Mouse (Mus musculus): ENCODE results near the gene 6030452D12Rik. TPM values are rescaled to one million over a fixed set of nuclear protein-coding genes. Genes with fewer than 3 reads are reported as not detected.

The 6030452D12Rik gene
- total RNA-seq, 2 experiments from 2014 or later = not detected

- intact Hi-C loops (cut with DNase I) = no loop called here
- DNase-seq (ENCODE audit: low spot score) = no peak
These were observed 15.7 kb downstream of the 6030452D12Rik start for GRCm38 (mm10) chr8:106515946-106516479.

DNA sequence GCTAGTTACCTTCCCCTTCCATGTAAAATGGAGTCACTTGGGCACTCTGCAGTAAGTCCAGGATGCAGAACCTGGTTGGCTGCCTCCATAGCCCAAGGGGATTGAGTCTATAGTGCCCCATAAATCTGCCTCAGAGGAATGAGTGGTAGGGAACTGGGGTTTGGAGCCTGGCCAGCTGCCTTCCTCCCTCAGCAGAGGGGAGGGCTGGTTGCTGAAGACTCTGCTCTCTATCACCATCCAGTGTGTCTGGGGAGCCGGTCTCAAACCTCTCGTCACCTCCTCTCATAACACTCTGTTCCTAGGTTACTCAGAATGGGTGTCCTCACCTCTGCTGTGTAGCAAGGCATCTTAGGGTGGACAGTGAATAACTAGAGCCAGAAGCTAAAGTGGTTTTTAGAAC lies 16.3 kb downstream of the 6030452D12Rik start:
- DNase-seq (ENCODE audit: low spot score) = no peak

GRCm38 (mm10) chr8:106518763-106519162 lies 18.4 kb downstream of the 6030452D12Rik start:
- intact Hi-C loops (cut with DNase I) = no loop called here

More for the DNA sequence above, 16.3 kb downstream of the 6030452D12Rik start:
- intact Hi-C loops (cut with DNase I) = no loop called here

DNA sequence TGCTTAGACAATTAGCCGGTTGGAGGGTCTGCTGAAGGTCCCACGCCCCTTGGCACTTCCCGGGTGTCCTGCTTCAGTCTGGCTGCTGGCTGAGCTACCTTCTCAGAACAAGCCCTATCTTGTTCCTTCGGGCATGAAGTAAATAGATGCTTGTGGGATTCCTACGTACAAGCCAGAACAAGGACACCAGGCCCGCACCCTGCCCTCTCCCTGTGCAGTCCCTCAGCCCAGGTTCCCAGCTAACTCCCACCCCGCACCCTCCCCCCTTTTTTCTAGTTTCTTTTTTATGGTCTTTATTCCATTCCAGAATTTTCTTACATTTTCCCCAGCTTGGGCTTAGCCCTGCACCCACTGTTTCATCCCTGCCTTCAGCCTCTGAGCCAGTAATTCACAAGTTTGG lies 20.3 kb downstream of the 6030452D12Rik start:
- no peak for DNase-seq (ENCODE audit: low spot score)
- intact Hi-C loops (cut with DNase I) = no loop called here

More at GRCm38 (mm10) chr8:106518763-106519162, 18.4 kb downstream of the 6030452D12Rik start:
- no peak for DNase-seq (ENCODE audit: low spot score)

- intact Hi-C loops (cut with DNase I) = no loop called here
- DNase-seq (ENCODE audit: low spot score) = no peak
These were observed 21.5 kb downstream of the 6030452D12Rik start for GRCm38 (mm10) chr8:106521845-106522244.

DNA sequence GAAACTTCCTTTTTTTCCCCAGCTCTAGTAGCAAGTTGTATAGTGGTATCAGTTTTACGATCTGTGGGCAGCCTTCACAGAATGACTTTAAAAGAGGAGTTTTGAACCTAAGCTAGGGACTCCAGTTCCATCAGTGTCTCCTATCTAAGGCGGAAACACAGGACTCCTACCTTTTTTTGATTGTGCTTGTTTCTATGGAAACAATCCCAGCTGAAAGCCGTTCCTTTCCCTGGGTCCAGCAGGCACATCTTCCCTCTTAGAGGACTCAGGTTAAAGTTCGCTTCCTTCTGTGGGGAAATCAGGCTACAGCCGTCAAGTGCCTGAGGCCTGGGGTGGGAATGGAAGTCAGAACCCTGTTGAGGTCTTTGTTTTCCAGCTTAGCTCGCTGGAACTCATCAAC lies 26.4 kb downstream of the 6030452D12Rik start:
- no peak for DNase-seq (ENCODE audit: low spot score)
- intact Hi-C loops (cut with DNase I) = no loop called here

GRCm38 (mm10) chr8:106527241-106528036 lies 27.1 kb downstream of the 6030452D12Rik start:
- DNase-seq (ENCODE audit: low spot score) = no peak
- intact Hi-C loops (cut with DNase I) = no loop called here

DNA sequence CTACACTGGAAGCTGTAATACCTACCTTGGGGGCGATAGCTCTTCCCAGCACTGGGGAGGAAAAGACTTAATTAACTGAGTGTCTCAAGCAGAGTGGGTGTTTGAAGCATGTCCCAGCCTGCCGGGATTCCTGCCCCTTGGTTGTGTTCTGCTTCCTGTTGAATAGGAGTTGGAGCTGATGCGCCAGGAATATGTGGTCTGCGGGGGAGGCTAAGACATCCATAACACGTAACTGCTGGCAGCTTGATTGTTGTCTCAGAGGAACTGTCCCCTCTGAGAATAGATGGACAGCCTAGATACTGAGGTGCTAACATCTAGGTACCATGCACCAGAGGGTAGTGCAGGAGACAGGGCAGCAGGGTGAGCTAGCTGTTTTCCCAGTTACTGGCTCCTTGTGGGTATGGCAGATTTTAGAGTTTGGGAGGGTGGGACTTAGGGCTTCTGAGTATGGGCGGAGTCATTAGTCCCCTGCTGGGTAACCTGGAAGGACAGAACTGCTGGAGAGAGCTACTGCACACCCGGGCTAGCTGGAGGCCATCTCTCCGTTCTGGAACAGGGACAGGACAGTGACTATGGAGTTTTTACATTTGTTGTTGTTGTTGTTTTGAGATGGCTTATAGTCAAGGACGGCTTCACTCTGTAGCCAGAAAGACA lies 28.4 kb downstream of the 6030452D12Rik start:
- intact Hi-C loops (cut with DNase I) = no loop called here
- DNase-seq (ENCODE audit: low spot score) = no peak

DNA sequence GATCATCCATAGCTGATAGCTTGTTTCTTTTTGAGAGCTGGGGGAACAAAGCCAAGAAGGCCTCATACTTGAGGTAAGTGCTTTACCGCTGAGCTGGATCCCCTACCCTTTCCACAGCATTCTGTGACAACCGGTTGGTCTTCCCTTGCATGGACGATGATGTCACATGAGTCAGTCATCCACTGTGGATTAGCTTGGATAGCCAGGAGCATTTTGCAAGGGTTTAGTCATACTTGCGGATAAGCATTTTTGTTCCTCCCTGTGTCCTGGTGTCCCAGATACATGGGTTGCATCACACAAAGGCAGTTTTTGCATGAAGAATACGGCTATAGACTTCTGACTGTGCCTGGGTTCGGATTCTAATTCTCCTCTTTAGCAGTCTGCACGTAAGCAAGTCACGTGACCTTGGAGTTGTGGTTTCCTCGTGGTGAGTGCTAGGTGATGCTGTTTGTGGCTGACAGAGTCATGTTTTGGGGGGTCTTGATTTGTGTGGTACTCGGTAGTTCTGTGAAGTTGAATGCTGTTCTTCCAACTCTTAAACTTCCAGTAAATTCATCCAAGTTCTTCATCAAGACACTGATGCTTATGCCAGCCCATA lies 29.7 kb downstream of the 6030452D12Rik start:
- intact Hi-C loops (cut with DNase I) = no loop called here
- no peak for DNase-seq (ENCODE audit: low spot score)

- no peak for DNase-seq (ENCODE audit: low spot score)
These were observed 30.2 kb downstream of the 6030452D12Rik start for GRCm38 (mm10) chr8:106530566-106530965.

DNA sequence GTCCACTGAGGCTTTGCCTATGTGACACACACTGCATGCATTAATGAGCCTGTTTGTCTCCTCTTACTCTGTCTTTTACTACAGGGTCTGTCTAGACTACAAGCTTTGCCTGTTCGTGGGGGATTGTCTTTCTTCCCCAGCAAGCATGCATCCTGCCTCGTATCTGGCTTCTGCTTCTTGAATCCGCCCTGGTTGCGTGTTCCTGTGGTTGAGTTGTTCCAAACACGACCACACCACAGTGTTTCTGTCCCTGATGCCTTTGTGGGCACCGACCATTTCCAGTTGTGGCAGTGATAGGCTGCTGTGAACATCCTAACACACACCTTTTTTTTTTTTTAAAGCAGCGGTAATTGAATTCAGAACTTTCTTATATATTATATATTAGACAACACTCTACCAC lies 33.4 kb downstream of the 6030452D12Rik start:
- DNase-seq (ENCODE audit: low spot score) = no peak
- intact Hi-C loops (cut with DNase I) = loop anchor here (1.0 kb wide), 1 partner anchor 100 kb away; no protein-coding TSS in a partner anchor

More at GRCm38 (mm10) chr8:106530566-106530965, 30.2 kb downstream of the 6030452D12Rik start:
- intact Hi-C loops (cut with DNase I) = no loop called here

DNA sequence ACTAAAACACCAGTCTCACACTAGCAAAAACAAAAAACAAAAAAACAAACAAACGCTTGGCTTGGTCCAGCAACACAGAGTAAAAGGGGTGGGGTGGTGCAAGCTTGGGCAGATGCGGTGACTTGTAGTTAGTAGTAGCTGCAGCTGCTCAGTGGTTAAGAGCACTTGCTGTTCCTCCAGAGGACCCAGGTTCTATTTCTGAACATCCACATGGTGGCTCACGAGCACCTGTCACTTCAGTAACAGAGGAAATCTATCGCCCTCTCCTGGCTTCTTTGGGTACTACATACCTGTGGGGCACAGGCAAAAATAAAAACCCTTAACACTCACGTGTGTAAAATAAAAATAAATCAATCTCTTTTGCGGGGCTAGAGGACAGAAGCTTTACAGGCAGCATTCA lies 34.1 kb downstream of the 6030452D12Rik start:
- intact Hi-C loops (cut with DNase I) = loop anchor here (1.0 kb wide), 1 partner anchor 101 kb away; no protein-coding TSS in a partner anchor
- no peak for DNase-seq (ENCODE audit: low spot score)

GRCm38 (mm10) chr8:106535448-106535847 lies 35.1 kb downstream of the 6030452D12Rik start:
- intact Hi-C loops (cut with DNase I) = no loop called here
- no peak for DNase-seq (ENCODE audit: low spot score)

- DNase-seq (ENCODE audit: low spot score) = no peak
- intact Hi-C loops (cut with DNase I) = no loop called here
These were observed 38.9 kb downstream of the 6030452D12Rik start for GRCm38 (mm10) chr8:106539193-106539592.

DNA sequence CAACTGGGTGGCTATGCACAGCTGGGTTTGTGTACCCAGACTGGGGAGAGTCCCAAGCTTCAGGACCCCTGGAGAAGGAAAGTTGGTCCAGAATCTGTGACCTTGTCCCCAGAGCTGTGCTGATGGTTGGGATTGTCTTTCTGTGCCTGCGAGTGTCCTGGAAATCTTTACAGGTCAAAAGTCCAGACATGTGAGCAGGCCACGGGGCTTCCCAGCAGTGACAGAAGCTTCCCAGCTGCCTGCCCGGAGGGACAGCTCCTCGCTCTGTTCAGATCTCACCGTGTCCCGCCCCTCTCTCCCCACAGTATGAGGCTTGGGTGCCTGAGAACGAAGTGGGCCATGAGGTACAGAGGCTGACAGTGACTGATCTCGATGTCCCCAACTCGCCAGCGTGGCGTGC lies 40.7 kb downstream of the 6030452D12Rik start:
- intact Hi-C loops (cut with DNase I) = no loop called here

DNA sequence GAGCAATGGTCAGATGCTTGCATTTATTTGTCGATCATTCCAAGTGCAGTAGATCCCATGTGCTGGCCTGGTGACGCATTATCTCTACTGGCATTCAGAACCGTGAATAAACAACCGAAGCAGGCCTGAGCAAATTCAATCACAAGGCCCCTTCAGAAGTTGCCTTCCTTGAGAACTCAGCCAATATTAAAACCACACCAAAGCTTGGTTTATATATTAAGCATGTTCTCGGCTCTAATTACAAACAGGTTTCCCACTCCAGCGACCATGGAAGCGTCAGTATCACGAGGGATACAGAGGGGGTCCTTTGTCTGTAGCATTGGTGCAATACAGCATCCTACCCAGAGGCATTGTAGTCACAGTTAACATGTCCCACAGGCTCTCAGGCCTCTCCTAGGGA lies 42.7 kb downstream of the 6030452D12Rik start:
- no peak for DNase-seq (ENCODE audit: low spot score)
- intact Hi-C loops (cut with DNase I) = no loop called here

More for the DNA sequence above, 40.7 kb downstream of the 6030452D12Rik start:
- DNase-seq (ENCODE audit: low spot score) = no peak

GRCm38 (mm10) chr8:106545149-106545548 lies 44.8 kb downstream of the 6030452D12Rik start:
- intact Hi-C loops (cut with DNase I) = loop anchor here (1.0 kb wide), 1 partner anchor 102 kb away; no protein-coding TSS in a partner anchor
- no peak for DNase-seq (ENCODE audit: low spot score)

DNA sequence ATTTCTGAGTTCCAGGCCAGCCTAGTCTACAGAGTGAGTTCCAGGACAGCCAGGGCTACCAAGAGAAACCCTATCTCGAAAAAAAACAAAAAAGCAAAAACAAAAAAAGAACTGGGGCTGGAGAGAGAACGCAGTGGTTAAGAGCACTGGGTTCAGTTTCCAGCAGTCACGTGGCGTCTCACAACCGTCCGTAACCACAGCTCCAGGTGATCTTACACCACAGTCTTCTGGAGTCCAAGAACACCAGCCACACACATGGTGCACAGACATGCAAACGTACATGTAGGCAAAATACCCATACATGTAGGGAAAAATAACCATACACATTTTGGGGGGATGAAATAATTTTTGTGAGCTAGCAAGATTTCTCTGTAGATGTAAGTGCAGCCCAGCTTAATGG lies 46.4 kb downstream of the 6030452D12Rik start:
- DNase-seq (ENCODE audit: low spot score) = no peak
- intact Hi-C loops (cut with DNase I) = no loop called here

DNA sequence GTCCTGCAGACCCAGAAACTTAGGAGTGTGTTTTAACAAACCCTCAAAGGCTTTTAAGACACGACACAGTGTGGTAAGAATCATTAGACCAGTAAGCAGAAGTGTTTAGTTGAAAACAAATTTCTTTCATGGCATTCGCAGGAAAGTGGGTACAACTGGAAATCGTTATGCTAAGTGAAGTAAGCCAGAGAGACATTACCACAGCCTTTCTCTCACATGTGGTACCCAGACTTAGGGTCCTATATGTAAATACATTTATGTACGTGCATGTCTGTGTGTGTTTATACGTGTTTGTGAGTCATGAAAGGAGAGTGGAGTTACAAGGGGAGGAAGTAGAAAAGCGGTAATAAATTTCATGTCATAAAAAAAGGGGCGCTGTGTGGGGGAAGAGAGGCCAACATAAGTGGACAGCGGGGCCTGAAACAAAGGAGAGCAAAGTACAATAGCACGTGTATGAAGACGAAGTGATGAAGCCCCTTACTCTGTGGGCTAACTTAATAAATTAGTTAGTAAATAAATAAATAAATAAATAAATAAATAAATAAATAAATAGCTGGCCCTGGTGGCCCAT lies 48.1 kb downstream of the 6030452D12Rik start:
- intact Hi-C loops (cut with DNase I) = no loop called here
- DNase-seq (ENCODE audit: low spot score) = no peak

- intact Hi-C loops (cut with DNase I) = no loop called here
- no peak for DNase-seq (ENCODE audit: low spot score)
These were observed 50.6 kb downstream of the 6030452D12Rik start for GRCm38 (mm10) chr8:106550906-106551305.

Data from heart, postnatal 25 days (tissue).